Mouse (Mus musculus) thymus, postnatal 14 days (tissue): ENCODE data around the gene 1700066M21Rik.

Experiments used
- DNase-seq: peaks from one replicate; pipeline ENCODE4 v3.0.0; 2021

The 1700066M21Rik gene

DNA sequence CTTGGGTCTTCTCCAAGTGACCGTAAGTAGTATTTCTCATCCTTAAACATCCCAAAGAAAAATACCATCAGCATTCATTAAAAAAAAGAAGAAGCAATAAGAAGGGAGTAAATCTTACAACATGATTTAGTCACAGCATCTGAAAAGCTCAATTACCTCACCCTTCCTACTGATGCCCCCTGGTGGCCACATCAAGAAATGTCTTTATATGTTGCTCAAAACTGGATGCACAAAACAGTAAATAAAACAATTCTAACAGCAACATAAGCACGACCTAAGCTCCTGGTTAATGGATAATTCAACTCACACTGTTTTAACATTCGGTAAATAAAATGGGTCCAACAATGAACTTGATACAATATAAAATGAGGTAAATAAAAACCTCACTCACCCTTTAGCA is 16.6 kb downstream of the 1700066M21Rik start:
- DNase-seq, result peak; percentile 59

DNA sequence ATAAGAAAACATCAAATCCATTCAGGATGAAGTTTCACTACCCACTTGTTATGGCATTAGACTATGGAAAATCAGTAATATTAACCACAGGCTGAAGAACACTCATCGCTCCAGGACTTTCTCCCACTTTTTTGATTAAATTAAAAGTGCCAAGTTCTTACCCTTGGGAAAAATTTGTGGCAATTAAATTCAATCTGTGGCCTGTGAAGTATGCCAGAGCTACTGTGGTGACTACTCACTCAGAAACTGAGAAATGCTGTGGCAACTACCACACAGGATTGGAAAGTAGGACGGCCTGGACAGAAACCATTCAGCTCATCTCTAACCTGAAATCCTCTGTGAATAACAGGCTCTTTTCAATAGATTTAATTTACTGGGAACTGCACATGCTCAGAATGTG is 22.9 kb downstream of the 1700066M21Rik start:
- no peak for DNase-seq

DNA sequence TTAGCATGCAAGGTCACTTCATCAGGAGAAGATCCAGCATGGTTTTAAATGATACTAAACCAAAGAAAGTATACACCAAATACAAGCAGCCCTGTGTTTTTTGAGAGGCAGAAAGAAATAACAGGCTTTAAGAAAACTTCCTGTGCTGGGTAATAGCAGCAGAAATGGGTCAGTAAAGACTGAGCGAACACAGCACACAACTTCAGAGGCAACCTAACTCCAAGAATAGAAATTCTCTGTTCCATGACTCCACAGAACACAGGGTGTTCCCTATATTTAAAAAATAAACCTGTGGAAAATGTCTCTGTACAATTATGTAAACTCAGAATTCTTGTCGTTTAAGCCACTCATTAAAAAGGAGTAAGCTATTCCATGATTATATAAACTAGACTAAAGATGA is 23.5 kb downstream of the 1700066M21Rik start:
- no peak for DNase-seq

DNA sequence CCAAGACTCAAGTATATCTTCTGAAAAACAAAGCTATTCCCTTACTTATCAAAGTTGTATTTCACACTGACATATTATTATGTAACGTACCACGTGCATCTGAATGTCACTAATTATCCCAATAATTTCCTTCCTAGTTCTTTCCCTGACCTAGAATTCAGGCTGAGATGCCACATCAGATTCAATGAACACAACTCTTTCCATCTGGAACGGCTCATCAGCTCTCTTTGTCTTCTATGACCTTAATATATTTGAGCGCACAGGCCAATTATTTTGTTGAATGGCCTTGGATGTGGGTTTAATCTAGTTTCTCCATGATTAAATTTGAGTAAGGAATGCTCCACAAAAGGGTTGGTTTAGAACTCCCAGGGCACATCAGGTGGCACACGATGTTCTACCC is 24.7 kb downstream of the 1700066M21Rik start:
- DNase-seq, result no peak

DNA sequence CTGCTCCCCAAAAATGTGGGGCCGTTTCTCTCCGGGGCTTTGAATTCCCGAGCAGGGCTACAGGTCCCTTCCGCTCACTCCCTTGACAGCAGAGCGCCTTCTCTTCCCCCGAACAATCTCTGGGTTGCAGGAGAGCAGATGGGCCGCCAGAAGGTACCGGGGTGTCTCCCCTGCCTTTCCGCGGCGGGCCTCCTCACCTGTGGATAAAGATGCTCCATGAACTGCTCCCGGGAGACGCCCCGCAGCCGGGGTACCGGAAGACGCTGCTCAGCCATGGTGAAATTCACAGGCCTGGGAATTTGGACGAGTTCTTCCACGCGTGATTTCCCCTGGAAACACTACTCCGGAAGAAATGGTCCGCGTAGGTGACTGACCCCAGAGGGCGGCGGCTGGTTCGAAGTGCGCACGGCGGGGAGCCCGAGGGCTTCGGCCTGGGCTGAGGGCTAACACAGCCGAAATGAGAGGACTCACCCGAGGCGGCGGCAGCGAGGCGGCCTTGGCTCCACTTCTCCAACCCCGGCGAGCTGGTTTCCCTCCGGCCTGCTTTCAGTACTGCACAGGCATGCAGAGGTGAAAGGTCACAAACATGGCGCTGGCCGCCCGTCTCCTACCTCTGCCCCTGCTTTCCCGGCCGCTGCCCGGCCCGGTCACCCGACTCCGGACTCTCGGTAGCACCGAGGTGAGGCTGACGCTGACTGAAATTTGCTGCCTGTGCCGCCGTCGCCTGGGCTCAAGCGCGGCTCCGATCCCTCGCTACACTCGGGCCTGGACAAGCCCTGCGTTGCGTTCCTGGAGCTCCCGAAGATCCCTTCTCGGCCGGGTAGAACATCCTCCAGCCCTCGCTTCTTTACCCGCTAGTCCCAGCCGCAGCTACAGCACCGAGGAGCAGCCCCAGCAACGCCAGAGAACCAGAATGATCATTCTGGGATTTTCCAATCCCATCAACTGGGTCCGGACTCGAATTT is 29.0 kb downstream of the 1700066M21Rik start, which contains the start of the genes Maip1 and Tyw5:
Maip1 (plus strand) TSS at position 142 of the 965 bp plus-strand sequence.
Tyw5 (minus strand) TSS at position 915 of the 965 bp plus-strand sequence.
- DNase-seq, result peak; percentile 80

DNA sequence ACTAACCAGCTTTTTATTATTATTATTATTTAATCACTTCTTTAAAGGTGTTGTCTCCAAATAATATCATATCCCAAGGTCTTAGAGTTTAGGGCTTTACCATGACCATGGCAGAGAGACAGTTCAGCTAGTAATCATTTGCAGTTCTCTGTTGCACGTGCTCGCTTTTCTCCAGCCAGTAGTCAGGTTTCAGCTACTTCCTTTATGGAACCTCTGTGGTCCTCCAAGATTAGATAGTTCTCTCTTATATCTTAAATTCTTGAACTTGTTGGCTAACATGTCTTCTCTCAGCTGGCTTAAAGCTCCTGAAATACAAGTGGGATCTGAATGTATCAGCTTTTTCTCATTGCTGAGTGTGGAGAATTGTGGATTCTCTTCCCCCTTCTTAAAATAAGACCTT is 31.6 kb downstream of the 1700066M21Rik start:
- DNase-seq, result no peak

DNA sequence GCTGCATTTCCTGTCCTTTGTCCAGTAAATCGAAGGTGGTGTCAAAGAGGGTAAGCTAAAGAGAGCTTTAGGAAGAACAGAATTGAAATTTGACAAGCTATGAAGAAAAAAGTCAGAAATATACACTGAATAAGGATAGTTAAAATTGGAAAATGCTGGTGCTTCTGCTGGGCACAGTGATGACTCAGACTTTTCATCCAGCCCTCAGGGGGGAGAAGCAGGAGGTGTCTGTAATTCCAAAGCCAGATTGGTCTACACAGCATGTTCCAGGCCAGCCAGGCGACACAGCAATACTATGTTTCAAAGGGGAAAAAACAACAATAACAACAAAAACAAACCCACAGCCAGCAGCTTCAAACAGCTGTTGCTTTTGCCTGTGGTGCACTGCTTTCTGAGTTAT is 36.0 kb downstream of the 1700066M21Rik start:
- DNase-seq, result no peak

DNA sequence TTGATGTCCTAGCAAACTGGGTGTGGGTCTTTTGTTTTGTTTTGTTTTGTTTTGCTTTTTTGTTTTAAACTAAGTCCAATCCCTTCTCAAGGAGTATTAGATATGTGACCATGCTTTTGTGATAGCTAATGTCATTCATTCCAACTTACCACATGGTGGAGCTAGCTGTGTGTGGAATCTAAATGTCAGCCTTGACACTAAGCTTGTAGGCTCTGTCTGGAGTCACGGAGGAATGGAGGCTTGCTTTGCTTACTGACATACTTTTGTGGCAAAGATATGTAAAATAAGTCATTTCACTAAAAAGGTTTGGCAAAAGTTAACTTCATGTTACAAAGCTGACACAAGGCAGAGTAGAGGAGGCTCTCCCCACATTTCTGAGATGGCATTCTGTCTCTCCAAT is 46.3 kb downstream of the 1700066M21Rik start:
- DNase-seq, result no peak

DNA sequence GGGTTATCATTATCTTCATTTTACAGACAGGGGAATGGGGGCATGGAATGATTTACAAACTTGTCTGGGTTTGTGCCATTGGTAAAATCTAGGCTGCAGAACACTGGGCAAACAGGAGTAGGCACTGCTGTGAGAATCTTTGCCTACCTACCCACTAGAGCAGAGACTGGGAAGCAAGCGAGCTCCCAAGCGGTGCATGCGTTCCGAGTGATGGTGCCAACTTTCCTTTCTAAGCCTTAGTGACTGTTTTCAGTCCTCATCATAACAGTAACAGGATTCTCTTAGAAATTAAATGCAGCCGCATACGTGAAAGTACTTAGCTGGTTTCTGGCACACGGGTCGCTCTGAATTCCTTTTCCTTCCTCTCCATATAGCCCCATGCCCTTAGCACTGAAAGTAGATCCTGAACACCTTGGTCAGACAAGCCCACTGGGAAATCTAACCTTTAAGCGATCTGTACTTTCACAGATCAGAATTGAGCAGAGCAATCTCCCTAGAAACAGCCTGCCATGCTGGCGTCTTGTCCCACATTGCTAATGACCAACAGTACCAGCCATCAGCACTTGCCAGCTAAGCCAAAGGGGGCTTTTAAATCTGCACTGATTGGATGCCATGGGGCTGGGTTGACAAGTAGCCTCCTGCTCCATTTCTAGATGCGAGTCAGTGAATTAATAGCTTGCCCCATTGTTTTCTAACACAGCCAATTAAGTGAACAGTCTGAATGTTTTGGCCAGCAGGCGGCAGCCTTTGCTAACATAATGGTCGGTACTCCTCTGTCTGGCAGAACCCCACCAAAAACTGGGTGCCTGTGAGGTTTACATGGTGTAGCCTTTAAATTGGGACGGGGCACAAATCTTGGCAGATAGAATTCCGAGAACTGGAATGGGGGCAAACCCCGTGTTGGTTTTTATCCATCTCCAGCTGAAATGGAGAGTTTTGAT is 51.2 kb downstream of the 1700066M21Rik start:
- DNase-seq, result peak; percentile 88

DNA sequence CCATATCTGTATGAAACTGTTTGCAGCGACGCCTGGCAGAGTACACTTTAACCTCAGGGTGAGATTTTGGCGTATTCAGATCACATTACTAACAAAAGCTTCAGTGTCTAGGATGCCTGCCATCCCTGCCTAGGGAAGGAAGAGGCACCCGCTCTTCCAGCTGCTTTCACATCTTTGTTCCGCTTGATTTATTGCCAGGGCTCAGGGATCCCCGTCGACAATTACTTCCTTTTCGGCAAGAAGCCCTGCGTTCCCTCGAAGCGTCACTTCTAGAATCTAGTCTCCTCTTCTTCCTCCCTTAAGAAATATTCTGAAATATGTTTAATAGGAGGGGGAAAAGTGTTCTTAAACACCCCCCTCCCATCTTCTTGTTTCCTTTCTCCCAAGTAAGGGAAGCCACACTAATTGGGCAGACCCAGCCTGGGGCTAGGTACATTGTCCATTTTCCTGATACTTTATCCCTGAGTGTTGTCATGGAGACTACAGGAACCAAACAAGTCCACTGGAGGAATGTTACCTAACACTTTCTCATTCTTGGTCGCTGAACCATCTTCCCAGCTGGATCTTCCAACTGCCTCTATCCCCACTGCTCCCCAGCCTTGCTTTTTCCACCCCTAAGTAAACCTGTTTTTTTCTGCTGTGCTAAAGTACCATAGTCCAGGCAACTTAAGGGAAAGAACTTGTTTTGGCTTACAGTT is 52.5 kb downstream of the 1700066M21Rik start:
- no peak for DNase-seq

DNA sequence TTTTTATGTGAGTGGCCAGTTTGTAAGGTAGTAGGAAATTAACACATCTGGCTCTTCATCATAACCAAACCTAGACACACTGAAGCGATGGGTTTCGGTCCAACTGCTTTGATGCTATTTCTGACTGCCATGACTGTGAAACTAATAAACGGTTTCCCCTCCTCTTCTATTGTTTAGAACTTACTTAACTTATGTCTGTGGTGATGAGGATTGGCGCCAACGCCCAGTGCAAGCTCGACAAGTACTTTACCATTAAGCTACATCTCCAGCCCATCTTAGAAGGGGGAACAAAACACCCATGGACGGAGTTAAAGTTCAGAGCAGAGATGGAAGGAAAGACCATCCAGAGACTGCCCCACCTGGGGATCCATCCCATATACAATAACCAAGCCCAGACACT is 55.7 kb downstream of the 1700066M21Rik start:
- DNase-seq, result no peak
